10 mouse cellular contexts compared by ENCODE assay signal in genomic region chr1:190655651-190656050, GRCm38 (mm10).
"Had no signal": no experiment of that assay in that cellular context is flagged by ENCODE, and none has a peak within 500 bp of the region (broad histone marks: within the 10 kb centered on the region; RNA-seq: fewer than 3 reads in every experiment).

No protein-coding gene starts in this region.

- H3K27ac ChIP-seq: limb, embryonic 13.5 days; liver, embryonic 14.5 days; neural tube, embryonic 12.5 days; stomach, postnatal 0 days had no signal

- H3K9me3 ChIP-seq: limb, embryonic 13.5 days; neural tube, embryonic 12.5 days had no signal

- H3K36me3 ChIP-seq: limb, embryonic 13.5 days; neural tube, embryonic 12.5 days had no signal

- H3K4me2 ChIP-seq: limb, embryonic 13.5 days; neural tube, embryonic 12.5 days had no signal

- H3K27me3 ChIP-seq: limb, embryonic 13.5 days; neural tube, embryonic 12.5 days had no signal

- DNase-seq: kidney, adult 8-10 months; kidney, postnatal 25 days; lung, adult 18-20 months; lung, postnatal 36 days; thymus, adult 2 months; thymus, postnatal 25 days had no signal

- H3K9ac ChIP-seq: limb, embryonic 13.5 days; liver, embryonic 14.5 days; neural tube, embryonic 12.5 days had no signal

- H3K4me3 ChIP-seq: limb, embryonic 13.5 days; neural tube, embryonic 12.5 days had no signal
